Mouse (Mus musculus) bone marrow, adult 2 months (tissue): Measurements from ENCODE around the gene H1f0. TPM values are rescaled to one million over a fixed set of nuclear protein-coding genes. Genes with fewer than 3 reads are reported as not detected.
"Not testable (repeated sequence)": the region's sequence is repeated elsewhere in the genome, so short reads cannot be mapped to it uniquely, and the experiment has no call there.

ENCODE experiments used
- H3K27ac ChIP-seq: fragments of 200-500 bp; 2 replicates; pipeline ENCODE4 v1.5.1; 2012; ENCODE audit warnings: low read depth, mild to moderate bottlenecking, control low read depth, inconsistent platforms, low read length; ENCODE audit not compliant: control insufficient read depth, poor library complexity, insufficient read depth
- H3K4me1 ChIP-seq: fragments of 200-500 bp; 2 replicates; pipeline ENCODE4 v1.6.1; 2011; ENCODE audit warnings: low read length; ENCODE audit not compliant: control insufficient read depth, insufficient read depth
- H3K4me3 ChIP-seq: fragments of 200-500 bp; replicated peaks from 2 replicates; pipeline ENCODE3; 2011; ENCODE audit warnings: mild to moderate bottlenecking, low read depth, low read length, control low read depth; ENCODE audit not compliant: control insufficient read depth
- CTCF ChIP-seq: fragments of 200-500 bp; IDR thresholded peaks from 2 replicates; pipeline ENCODE4 v1.5.1; 2011; ENCODE audit warnings: low read length, control low read depth; ENCODE audit not compliant: control insufficient read depth, insufficient read depth
- POLR2A ChIP-seq: fragments of 200-500 bp; IDR thresholded peaks from 2 replicates; pipeline ENCODE4 v1.6.1; 2011; ENCODE audit warnings: low read depth, mild to moderate bottlenecking, control low read depth, low read length, borderline replicate concordance; ENCODE audit not compliant: control insufficient read depth
- WGBS: fragments of 180-500 bp; shearing (Covaris S2); methylation state at CpG from one replicate; pipeline ENCODE4 v1.1.7; 2018; 5-methylcytosine and 5-hydroxymethylcytosine counted together
- polyA plus RNA-seq: library from polyadenylated mRNA; stranded (reverse); fragments of >200 nt; gene quantifications from 2 replicates; pipeline ENCODE4 v1.2.4, GENCODE M21; 2011; ENCODE audit warnings: low replicate concordance; ENCODE audit not compliant: missing spikeins, insufficient read depth, insufficient read length

Gene H1f0
- polyA plus RNA-seq, 1 experiment: 30.4 TPM

- H3K4me3 ChIP-seq: no peak overlapping the region
- no peaks in the 10 kb centered on the region; the same call in 1 of the 2 replicates for H3K4me1 ChIP-seq
- TF ChIP-seq POLR2A (no peak), CTCF (no peak)
- 11% methylated on average over 46 of the region's 46 CpGs for WGBS
- H3K27ac ChIP-seq: peak overlapping the region; percentile 77; the same call in 1 of the 2 replicates
Observed at GRCm38 (mm10) chr15:79027291-79028205, 702 bp upstream of the H1f0 start.

GRCm38 (mm10) chr15:79028823-79029484 lies 704 bp downstream of the H1f0 start:
- 29% methylated on average over 16 of the region's 16 CpGs for WGBS
- TF ChIP-seq CTCF: no peak
- Histone ChIP-seq H3K4me3 (peak overlapping the region; percentile 70), H3K4me1 (no peaks in the 10 kb centered on the region; the same call in 1 of the 2 replicates), H3K27ac (peak overlapping the region; percentile 77)

- no peaks in the 10 kb centered on the region; the same call in 1 of the 2 replicates for H3K4me1 ChIP-seq
- TF ChIP-seq CTCF: no peak
- TF ChIP-seq POLR2A: no peak
- WGBS: 7% methylated on average over 11 of the region's 11 CpGs
- peak overlapping the region; percentile 25 for H3K4me3 ChIP-seq
- no peak overlapping the region for H3K27ac ChIP-seq
Observed at GRCm38 (mm10) chr15:79029519-79030241, 1.4 kb downstream of the H1f0 start.

- H3K27ac ChIP-seq: no peak overlapping the region
- WGBS: 4% methylated on average over 52 of the region's 52 CpGs
- H3K4me1 ChIP-seq: no peaks in the 10 kb centered on the region; the same call in 1 of the 2 replicates
- peak overlapping the region; percentile 57 for H3K4me3 ChIP-seq
- no peak for TF ChIP-seq CTCF
- peak; percentile 53; the same call in 1 of the 2 replicates for TF ChIP-seq POLR2A
Observed at GRCm38 (mm10) chr15:79030551-79031435, 2.5 kb downstream of the H1f0 start.

GRCm38 (mm10) chr15:79031908-79032307 lies 3.7 kb downstream of the H1f0 start:
- 83% methylated on average over 5 of the region's 5 CpGs for WGBS
- H3K27ac ChIP-seq, H3K4me3 ChIP-seq, H3K4me1 ChIP-seq: not testable (repeated sequence)

- Histone ChIP-seq H3K4me3 (no peak overlapping the region), H3K27ac (no peak overlapping the region), H3K4me1 (no peaks in the 10 kb centered on the region; the same call in 1 of the 2 replicates)
- TF ChIP-seq CTCF: peak; percentile 83
- no peak for TF ChIP-seq POLR2A
- WGBS: 8% methylated on average over 14 of the region's 14 CpGs
Observed at GRCm38 (mm10) chr15:79037913-79038328, 9.7 kb downstream of the H1f0 start.

- TF ChIP-seq POLR2A (no peak), CTCF (no peak)
- H3K4me1 ChIP-seq: no peaks in the 10 kb centered on the region; the same call in 1 of the 2 replicates
- H3K27ac ChIP-seq: no peak overlapping the region
- WGBS: 66% methylated on average over 10 of the region's 10 CpGs
- no peak overlapping the region for H3K4me3 ChIP-seq
Observed at GRCm38 (mm10) chr15:79038331-79038730, 10.1 kb downstream of the H1f0 start.

- Histone ChIP-seq H3K4me1 (no peaks in the 10 kb centered on the region; the same call in 1 of the 2 replicates), H3K4me3 (no peak overlapping the region), H3K27ac (no peak overlapping the region)
- WGBS: 4% methylated on average over 7 of the region's 7 CpGs
- TF ChIP-seq POLR2A: no peak
- TF ChIP-seq CTCF: peak; percentile 99
Observed at GRCm38 (mm10) chr15:79038853-79039252, 10.6 kb downstream of the H1f0 start.
